Mouse (Mus musculus) olfactory bulb, adult 2 months (tissue): ENCODE results near the gene Crybg2. TPM values are rescaled to one million over a fixed set of nuclear protein-coding genes. Genes with fewer than 3 reads are reported as not detected.

Experiments used
- H3K27ac ChIP-seq: fragments of 200-500 bp; 2 replicates; pipeline ENCODE4 v1.5.1; 2012; ENCODE audit warnings: low read depth, low read length; ENCODE audit not compliant: insufficient read depth
- H3K4me1 ChIP-seq: fragments of 200-500 bp; 2 replicates; pipeline ENCODE4 v1.6.1; 2012; ENCODE audit warnings: low read length; ENCODE audit not compliant: control insufficient read depth, insufficient read depth
- H3K4me3 ChIP-seq: fragments of 200-500 bp; 2 replicates; pipeline ENCODE4 v1.5.1; 2012; ENCODE audit warnings: mild to moderate bottlenecking, low read depth, low read length, moderate library complexity; ENCODE audit not compliant: insufficient read depth
- CTCF ChIP-seq: fragments of 200-500 bp; IDR thresholded peaks from 2 replicates; pipeline ENCODE4 v1.5.1; 2012; ENCODE audit warnings: low read depth, mild to moderate bottlenecking, low read length, moderate library complexity; ENCODE audit not compliant: insufficient read depth
- POLR2A ChIP-seq: fragments of 200-500 bp; IDR thresholded peaks from 2 replicates; pipeline ENCODE4 v1.6.1; 2012; ENCODE audit warnings: mild to moderate bottlenecking, low read depth, low read length, moderate library complexity; ENCODE audit not compliant: insufficient read depth
- WGBS: fragments of 180-500 bp; shearing (Covaris S2); methylation state at CpG from one replicate; pipeline ENCODE4 v1.1.7; 2018; 5-methylcytosine and 5-hydroxymethylcytosine counted together
- polyA plus RNA-seq: library from polyadenylated mRNA; stranded (reverse); fragments of >200 nt; gene quantifications from 2 replicates; pipeline ENCODE4 v1.2.4, GENCODE M21; 2012; ENCODE audit warnings: low replicate concordance; ENCODE audit not compliant: missing spikeins, insufficient read depth, insufficient read length

Gene Crybg2
- not detected in 2 replicates for polyA plus RNA-seq

DNA sequence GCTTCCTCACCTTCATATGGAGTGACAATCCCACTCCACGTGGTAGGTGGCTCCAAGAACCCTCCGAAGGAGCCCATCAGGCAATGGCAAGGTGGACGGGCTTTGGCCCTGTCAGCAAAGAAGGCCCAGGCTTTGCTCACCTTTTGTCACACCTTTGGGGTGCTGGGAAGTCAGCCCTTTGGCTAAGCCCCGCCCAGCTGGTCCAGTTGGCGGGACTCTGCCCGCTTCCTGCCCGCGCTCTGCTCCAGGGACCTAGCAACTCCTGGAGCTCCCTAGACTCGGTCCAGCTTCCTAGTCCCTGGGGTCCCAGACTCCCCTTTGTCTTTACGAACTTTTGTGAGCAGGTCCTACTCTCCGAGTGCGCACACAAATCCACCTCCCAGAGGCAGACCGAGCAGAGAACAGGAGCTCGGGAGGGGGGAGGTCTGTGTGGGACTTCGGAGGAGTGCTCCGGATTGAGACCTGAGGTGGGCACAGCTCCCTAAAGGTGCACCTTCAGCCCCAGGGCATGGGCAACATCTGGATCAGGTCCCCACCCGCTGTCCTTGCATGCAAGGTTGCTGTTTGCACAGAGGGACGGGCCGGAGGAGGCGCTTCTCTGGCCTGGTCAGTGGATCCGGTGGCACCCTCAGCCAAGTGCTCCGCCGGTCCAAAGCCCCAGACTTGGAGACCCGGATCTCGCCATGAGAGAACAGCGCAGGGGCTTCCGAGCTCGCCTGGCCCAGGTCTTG is at the start of gene Crybg2:
Crybg2 (plus strand) TSS at position 681 of the 731 bp plus-strand sequence.
- TF ChIP-seq POLR2A (no peak), CTCF (no peak)
- WGBS: 69% methylated on average over 28 of the region's 28 CpGs
- H3K4me3 ChIP-seq: no peak within 1 kb of the TSS
- no peak within 1 kb of the TSS for H3K27ac ChIP-seq
- H3K4me1 ChIP-seq: peaks cover 2% of the 10 kb centered on the region; the same call in 1 of the 2 replicates

DNA sequence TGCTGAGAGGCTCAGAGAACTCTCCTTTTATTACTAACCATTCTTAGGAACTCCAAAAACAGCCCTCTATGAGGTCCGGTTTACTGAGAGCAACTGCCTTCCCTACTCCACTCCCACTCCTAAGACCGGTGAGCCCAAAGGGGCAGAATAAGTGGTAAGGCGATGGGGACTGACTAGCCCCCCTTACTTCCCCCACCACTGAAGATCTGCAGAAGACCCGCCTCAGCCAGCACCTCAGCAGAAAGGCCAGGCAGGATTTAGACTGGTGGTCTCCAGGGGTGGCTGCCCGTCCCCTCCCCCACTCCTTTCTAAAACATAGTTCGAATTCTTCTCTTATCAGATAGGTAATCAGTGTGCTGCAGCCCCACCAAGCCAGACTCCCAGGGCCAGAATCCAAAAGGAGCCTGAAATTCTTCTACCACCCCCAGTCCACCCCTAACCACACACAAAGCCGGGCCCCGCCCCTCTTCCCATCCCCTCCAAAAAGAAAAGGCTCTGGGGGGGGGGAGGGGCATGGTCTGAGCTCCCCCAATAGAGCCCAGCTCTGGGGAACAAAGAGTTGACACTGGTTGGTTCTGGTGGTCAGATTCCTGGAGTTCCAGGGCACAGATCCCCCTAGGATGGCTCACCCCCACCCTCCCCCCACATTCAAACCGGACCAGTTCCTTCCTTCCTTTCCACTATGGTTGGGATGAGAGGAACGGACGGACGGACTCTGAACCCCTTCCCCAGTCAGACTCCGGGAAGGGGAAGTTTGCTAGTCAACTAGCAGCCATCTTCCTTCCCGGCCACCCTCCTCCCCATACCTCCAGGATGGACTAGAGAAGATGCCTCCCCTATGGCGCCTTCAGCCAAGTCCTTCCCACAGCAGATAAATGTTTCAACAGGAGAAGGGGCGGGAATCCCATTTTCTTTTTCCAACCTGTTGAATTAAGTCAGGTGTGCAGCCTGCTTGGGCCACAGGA is 48.9 kb upstream of the Crybg2 start:
- Histone ChIP-seq H3K4me1 (no peaks in the 10 kb centered on the region), H3K4me3 (no peak overlapping the region), H3K27ac (no peak overlapping the region)
- no peak for TF ChIP-seq CTCF
- WGBS: 22% methylated on average over 16 of the region's 16 CpGs

DNA sequence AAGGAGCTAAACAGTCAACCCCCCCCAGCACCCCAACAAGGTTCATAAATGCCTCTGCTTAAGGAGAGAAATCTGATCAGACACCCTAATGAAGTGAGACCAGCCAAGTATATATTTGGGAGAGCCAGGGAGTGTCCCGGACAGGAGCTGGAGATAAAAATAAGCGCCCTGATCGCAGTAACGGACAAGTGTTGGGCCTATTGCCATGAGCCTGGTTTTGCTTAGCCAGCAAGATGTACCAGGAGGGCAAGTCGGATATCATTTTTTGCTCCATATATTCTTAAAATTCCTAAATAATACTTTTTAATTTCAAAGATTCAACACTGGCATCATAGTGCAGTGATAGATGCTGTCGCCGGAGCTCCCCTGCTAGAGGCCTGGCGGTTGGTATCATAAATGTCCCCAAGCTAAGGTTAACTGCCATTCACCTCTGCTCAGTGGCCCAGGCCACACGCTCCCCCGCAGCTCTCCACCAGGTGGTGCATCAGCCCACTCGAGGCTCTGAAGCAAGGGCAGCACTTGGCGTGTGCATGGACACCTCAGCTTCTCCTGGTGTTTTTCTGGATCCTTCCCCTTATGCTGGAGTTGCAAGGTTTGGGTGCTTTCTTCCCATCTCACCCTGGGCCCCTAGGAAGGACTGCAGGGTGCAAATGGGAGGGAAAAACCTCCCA is 47.6 kb upstream of the Crybg2 start:
- H3K4me3 ChIP-seq: no peak overlapping the region
- H3K27ac ChIP-seq: no peak overlapping the region
- 67% methylated on average over 12 of the region's 12 CpGs for WGBS
- TF ChIP-seq CTCF (no peak), POLR2A (no peak)
- peaks cover 6% of the 10 kb centered on the region; the same call in 1 of the 2 replicates for H3K4me1 ChIP-seq

DNA sequence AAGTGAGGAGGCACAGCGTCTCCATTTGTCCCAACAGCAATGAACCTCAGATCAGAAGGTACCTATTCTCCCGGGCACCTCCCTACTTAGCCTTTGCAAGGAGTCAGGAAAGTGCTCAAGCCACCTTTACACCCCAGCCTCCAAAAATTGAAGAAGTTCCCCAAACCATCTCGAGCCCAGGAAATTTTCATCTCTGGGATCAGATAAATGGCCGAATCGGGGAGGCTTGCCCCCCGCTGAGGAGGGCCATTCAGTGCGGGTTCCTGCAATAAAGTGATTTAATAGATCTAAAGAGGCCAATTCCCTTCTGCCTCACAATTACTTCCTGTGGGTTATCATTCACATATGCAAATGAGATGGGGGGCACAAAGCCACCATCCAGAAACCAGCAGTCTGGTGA is 44.4 kb upstream of the Crybg2 start:
- TF ChIP-seq POLR2A (no peak), CTCF (no peak)
- Histone ChIP-seq H3K4me3 (no peak overlapping the region), H3K27ac (no peak overlapping the region), H3K4me1 (peaks cover 17% of the 10 kb centered on the region)
- WGBS: 37% methylated on average over 7 of the region's 7 CpGs

DNA sequence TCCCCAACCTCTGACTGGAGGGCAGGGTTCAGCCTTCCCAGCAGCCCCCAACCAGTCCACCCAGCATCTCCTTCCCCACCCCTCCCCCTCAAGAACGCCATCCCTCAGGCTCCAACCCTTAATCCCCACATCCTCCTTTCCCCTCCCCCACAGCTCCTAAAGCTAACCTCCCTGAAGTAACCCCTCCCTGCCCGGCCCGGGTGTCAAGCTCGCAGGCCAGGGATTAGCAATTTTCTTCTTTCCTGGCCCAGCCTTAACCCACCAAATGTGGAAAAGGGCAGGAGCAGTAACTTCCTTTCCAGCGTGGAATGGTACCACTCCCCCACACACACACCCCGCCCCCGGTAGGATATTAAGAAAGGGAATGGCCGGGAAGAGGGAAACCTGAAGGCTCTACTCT is 43.8 kb upstream of the Crybg2 start:
- H3K4me3 ChIP-seq: no peak overlapping the region
- peaks cover 17% of the 10 kb centered on the region for H3K4me1 ChIP-seq
- TF ChIP-seq CTCF (no peak), POLR2A (no peak)
- 24% methylated on average over 8 of the region's 8 CpGs for WGBS
- no peak overlapping the region for H3K27ac ChIP-seq

DNA sequence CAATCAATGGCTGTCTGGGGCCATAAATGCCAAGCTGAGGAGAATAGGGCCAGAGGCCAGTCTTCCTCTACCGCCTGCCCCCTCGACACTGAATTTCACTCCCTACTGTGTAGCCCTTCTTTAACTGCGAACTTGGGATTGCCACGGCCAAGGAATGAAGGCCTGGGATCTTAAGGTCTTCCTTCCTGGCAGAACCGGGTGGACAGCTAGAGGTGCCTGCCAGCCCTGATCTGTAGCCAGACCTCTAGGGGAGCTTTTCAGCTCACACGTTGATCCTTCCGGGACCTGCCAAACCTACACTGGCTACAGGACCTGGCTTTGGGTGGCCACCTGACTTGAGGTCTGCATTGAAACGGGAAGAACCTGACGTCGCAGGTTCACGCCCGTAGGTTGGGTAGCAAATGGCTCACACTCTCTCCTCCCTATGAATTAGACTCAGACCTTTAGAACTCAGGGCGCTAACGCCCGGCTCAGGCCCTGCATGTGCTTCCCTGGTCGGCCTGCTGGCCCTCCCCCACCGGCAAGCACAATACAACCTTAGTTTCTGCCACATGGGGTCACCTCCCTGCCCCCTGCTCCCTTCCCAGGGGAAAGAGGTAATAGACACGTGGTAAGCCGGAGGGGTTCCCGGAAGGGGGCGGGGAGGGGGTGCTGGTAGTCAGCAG is 43.3 kb upstream of the Crybg2 start:
- H3K4me1 ChIP-seq: peaks cover 17% of the 10 kb centered on the region
- TF ChIP-seq POLR2A (no peak), CTCF (no peak)
- H3K27ac ChIP-seq: no peak overlapping the region
- H3K4me3 ChIP-seq: no peak overlapping the region
- WGBS: 24% methylated on average over 21 of the region's 21 CpGs

DNA sequence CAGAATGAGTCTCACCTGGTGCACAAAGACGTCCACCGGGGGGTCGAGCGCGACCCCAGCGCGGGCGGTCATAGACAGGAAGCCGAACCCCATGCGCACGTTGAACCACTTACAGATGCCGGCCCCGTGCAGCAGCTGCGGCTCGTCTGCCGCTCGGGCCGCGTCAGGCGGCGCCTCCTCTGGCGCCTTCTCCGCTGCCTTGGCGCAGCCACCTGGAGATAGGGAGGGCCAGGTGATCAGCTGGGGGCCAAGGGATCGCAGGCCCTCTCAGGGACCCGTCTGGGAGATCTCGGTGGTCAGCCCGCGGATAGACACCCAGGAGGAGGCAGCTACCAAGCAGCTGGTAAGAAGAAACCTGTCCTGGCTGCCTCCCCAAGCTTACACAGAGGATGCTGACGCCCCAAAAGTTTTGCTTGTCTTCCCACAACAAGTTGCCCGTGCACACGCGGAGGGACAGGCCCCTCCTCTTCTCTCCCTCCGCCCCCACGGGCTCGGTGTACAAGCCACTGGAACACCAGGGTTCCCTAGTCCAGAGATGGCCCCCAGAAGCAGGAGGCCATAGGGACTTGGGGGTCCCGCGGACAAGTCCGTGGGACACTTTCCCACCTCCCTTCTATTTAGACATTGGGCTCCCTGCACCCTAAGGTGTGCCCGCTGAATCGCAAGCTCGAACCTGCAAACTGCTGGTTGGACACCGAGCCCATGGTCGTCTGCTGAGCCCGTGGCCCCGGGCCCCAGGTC is 42.4 kb upstream of the Crybg2 start:
- no peak overlapping the region for H3K27ac ChIP-seq
- TF ChIP-seq CTCF (no peak), POLR2A (no peak)
- peaks cover 17% of the 10 kb centered on the region for H3K4me1 ChIP-seq
- peak overlapping the region; percentile 19; the same call in 1 of the 2 replicates for H3K4me3 ChIP-seq
- 1% methylated on average over 46 of the region's 46 CpGs for WGBS

DNA sequence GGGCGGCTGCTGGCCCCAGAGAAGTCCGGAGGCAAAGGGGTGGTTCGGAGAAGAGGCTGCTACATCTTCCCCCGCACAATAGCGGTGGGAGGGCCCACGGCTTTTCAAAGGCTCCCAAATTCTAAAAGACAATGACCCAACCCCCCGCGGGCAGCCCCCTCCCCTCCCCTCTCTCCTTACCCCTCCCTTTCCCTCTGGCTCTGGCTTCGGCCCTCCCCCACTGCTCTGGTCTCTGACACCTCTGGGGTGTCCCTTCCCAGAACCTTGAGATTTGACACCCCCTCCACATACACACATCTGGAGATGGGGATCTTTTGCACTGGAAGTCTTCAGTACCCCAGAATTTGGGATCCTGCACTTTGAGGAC is 41.9 kb upstream of the Crybg2 start, which contains the start of gene Lin28a:
Lin28a (minus strand) TSS at position 63 of the 367 bp plus-strand sequence.
- TF ChIP-seq POLR2A: no peak
- no peak for TF ChIP-seq CTCF
- 3% methylated on average over 9 of the region's 9 CpGs for WGBS
- H3K4me3 ChIP-seq: peak within 1 kb of the TSS; percentile 19; the same call in 1 of the 2 replicates
- H3K27ac ChIP-seq: no peak within 1 kb of the TSS
- peaks cover 17% of the 10 kb centered on the region for H3K4me1 ChIP-seq
